Mouse (Mus musculus) midbrain, embryonic 16.5 days (tissue): ENCODE measurements around the gene Rbm34. TPM values are rescaled to one million over a fixed set of nuclear protein-coding genes. Genes with fewer than 3 reads are reported as not detected.
"Not testable (repeated sequence)": the region's sequence is repeated elsewhere in the genome, so short reads cannot be mapped to it uniquely, and the experiment has no call there.

Experiments
- ATAC-seq: fragments of 200-750 bp; cut with Nextera tagmentation; 2 replicates; pipeline ENCODE4 v1.8.0; 2017; ENCODE audit warnings: moderate TSS enrichment
- H3K27ac ChIP-seq: fragments of 300-500 bp; sonication (generic); 2 replicates; pipeline ENCODE4 v1.5.1; 2014; ENCODE audit warnings: mild to moderate bottlenecking, low read length, mixed read lengths
- H3K27me3 ChIP-seq: fragments of 300-500 bp; sonication (generic); 2 replicates; pipeline ENCODE4 v1.6.1; 2014; ENCODE audit warnings: low read depth, low read length, mixed read lengths; ENCODE audit not compliant: control insufficient read depth, insufficient read depth
- H3K36me3 ChIP-seq: fragments of 300-500 bp; sonication (generic); 2 replicates; pipeline ENCODE4 v1.6.1; 2014; ENCODE audit warnings: mild to moderate bottlenecking, low read length, moderate library complexity, mixed read lengths; ENCODE audit not compliant: control insufficient read depth, insufficient read depth
- H3K4me1 ChIP-seq: fragments of 300-500 bp; sonication (generic); 2 replicates; pipeline ENCODE4 v1.6.1; 2014; ENCODE audit warnings: mild to moderate bottlenecking, low read length, mixed read lengths; ENCODE audit not compliant: control insufficient read depth, insufficient read depth
- H3K4me2 ChIP-seq: fragments of 300-500 bp; sonication (generic); 2 replicates; pipeline ENCODE4 v1.6.1; 2014; ENCODE audit warnings: mild to moderate bottlenecking, low read length, mixed read lengths
- H3K4me3 ChIP-seq: fragments of 300-500 bp; sonication (generic); 2 replicates; pipeline ENCODE4 v1.5.1; 2014; ENCODE audit warnings: low read depth, mild to moderate bottlenecking, low read length, moderate library complexity, mixed read lengths
- H3K9ac ChIP-seq: fragments of 300-500 bp; sonication (generic); 2 replicates; pipeline ENCODE4 v1.6.1; 2014; ENCODE audit warnings: low read depth, low read length, mixed read lengths
- H3K9me3 ChIP-seq: fragments of 300-500 bp; sonication (generic); replicated peaks from 2 replicates; pipeline ENCODE4 v1.6.1; 2014; ENCODE audit warnings: mild to moderate bottlenecking, low read length, mixed read lengths; ENCODE audit not compliant: control insufficient read depth, poor library complexity, severe bottlenecking
- WGBS: fragments of 180-500 bp; shearing (Covaris S2); extraction: QIAGEN DNeasy Blood & Tissue Kit; methylation state at CpG from one replicate; pipeline ENCODE4 v1.1.7; 2014; 5-methylcytosine and 5-hydroxymethylcytosine counted together
- polyA plus RNA-seq: library from polyadenylated mRNA; unstranded; fragments of >200 nt; fragmentation: Nextera tagmentation; extraction: Ambion mirVana; gene quantifications from 2 replicates; pipeline ENCODE4 v1.2.1, GENCODE M21; 2015

Gene Rbm34
- polyA plus RNA-seq, 1 experiment from 2014 or later = 21.4 TPM

DNA sequence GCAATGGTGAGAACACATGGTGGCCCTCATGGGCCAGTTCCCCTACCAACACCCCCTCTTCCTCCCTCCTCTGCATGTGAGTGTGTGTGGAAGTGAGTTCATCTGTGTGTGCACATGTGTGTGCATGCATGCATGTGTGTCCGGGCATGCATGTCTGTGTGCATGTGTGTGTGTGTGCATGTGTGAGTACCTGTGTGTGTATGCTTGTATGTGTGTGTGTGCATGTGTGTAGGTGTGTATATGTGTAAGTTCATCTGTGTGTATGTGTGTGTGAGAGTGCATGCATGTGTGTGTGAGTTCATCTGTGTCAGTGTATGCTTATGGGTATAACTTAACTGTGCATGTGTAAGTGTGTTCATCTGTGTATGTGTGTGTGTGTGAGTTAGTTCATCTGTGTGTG is 52.5 kb downstream of the Rbm34 start:
- H3K4me2 ChIP-seq = no peak overlapping the region
- peaks cover 4% of the 10 kb centered on the region; the same call in 1 of the 2 replicates for H3K4me1 ChIP-seq
- no peaks in the 10 kb centered on the region for H3K9me3 ChIP-seq
- no peaks in the 10 kb centered on the region for H3K27me3 ChIP-seq
- no peak overlapping the region for H3K27ac ChIP-seq
- H3K36me3 ChIP-seq = no peaks in the 10 kb centered on the region
- ATAC-seq = no peak
- WGBS = 100% methylated on average over 1 of the region's 1 CpGs
- no peak overlapping the region for H3K4me3 ChIP-seq
- H3K9ac ChIP-seq = no peak overlapping the region

DNA sequence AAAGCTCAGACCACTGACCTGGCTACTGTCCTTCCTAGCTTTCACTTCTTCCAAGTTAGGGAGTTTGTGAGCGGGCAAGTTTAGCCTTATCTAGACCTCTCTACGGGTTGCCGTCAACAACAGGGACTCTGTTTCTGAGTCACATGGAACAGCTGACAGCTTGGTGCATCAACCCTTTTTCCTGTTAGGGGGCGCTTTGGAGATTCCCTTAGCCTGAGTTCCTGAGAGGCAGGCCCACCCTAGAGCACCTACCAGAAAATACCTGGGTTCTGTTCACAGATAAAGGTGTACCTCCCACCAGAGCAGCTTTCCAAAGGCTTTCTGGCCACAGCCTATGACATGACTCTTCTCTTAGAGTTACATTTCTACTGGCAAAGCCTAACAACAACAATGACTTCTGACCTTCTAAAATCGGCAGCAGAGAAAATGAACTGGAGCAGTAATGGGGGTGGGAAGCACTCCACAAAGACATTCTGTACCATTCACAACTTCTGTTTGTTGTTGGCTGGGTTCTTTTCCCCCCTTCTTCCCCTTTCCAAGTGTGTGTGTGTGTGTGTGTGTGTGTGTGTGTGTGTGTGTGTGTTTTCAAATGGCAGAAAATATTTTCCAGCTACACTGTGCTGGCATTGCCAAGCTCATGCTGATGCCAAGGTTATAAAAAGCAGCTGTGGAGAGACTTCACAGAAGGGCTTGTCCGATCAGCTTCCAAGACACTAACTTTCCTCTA is 53.5 kb downstream of the Rbm34 start:
- H3K9me3 ChIP-seq = no peaks in the 10 kb centered on the region
- no peak overlapping the region for H3K4me3 ChIP-seq
- H3K27ac ChIP-seq = no peak overlapping the region
- no peak overlapping the region for H3K9ac ChIP-seq
- WGBS = 63% methylated on average over 6 of the region's 6 CpGs
- no peak for ATAC-seq
- H3K4me2 ChIP-seq = no peak overlapping the region
- peaks cover 4% of the 10 kb centered on the region; the same call in 1 of the 2 replicates for H3K4me1 ChIP-seq
- H3K36me3 ChIP-seq = no peaks in the 10 kb centered on the region
- no peaks in the 10 kb centered on the region for H3K27me3 ChIP-seq

DNA sequence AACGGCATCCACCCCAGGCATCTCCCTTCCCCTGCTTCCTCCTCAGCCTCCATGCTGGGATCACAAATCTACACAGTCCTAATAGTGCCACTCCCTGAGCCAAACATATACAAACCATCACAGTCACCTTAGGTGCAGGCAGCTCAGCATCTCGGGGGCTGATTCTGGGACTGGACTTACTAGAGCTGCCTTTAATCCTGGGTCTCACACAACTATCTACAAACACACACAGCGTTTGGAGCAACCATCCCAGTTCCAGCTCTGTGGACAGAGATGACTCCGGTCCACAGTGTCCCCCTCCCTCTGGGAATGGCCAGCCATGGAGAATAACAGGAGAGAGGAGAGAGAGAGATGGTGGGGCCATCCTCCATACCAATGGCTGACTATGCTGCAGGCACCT is 54.3 kb downstream of the Rbm34 start:
- no peak overlapping the region for H3K27ac ChIP-seq
- no peak overlapping the region for H3K9ac ChIP-seq
- H3K4me1 ChIP-seq = peaks cover 4% of the 10 kb centered on the region; the same call in 1 of the 2 replicates
- H3K4me2 ChIP-seq = no peak overlapping the region
- no peaks in the 10 kb centered on the region for H3K36me3 ChIP-seq
- no peak overlapping the region for H3K4me3 ChIP-seq
- ATAC-seq = no peak
- no peaks in the 10 kb centered on the region for H3K27me3 ChIP-seq
- H3K9me3 ChIP-seq = no peaks in the 10 kb centered on the region
- 81% methylated on average over 4 of the region's 4 CpGs for WGBS

DNA sequence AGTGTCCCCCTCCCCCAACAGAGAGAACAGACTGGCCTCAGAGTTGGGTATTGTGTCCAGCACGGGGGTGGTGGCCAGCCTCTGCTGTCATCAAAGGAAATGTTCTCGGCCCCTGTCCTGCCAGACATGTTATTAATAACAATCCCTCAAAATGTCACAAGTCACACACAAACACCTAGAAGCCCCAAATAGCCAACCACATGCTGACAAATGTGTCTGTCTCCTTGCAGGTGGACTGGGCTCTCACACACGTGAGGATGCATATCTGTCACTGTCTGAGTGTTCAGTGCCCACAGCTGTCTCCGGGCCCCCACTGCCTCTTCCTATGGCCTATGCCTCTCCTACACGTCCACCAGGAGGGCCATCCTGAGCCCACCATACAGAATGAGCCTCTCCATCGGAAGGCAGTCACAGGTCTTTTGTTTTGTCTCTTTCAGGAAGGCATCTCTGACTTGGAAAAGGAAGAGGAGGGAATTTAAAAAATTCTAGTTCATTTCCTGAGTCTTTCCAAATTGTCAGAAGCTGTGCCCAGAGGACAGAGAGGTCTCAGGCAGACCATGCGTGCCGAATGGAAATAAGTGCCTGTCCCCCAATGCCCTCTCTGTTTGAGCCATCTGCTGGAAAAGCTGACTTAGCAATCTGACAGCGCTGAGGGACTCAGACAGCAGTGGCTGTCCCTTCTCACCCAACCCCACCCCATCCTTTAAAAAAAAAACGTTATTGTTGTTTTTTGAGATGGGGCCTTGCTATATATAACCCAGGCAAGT is 56.1 kb downstream of the Rbm34 start:
- H3K4me1 ChIP-seq = no peaks in the 10 kb centered on the region; the same call in 1 of the 2 replicates
- H3K27me3 ChIP-seq = no peaks in the 10 kb centered on the region
- WGBS = 47% methylated on average over 10 of the region's 10 CpGs
- ATAC-seq = no peak
- H3K36me3 ChIP-seq = no peaks in the 10 kb centered on the region
- no peak overlapping the region for H3K9ac ChIP-seq
- H3K27ac ChIP-seq = no peak overlapping the region
- H3K9me3 ChIP-seq = no peaks in the 10 kb centered on the region
- no peak overlapping the region for H3K4me2 ChIP-seq
- H3K4me3 ChIP-seq = no peak overlapping the region

- not testable (repeated sequence) for H3K27ac ChIP-seq, H3K9me3 ChIP-seq, H3K4me1 ChIP-seq, H3K4me2 ChIP-seq, H3K4me3 ChIP-seq, H3K36me3 ChIP-seq, ATAC-seq, H3K9ac ChIP-seq, H3K27me3 ChIP-seq
- WGBS = 72% methylated on average over 9 of the region's 10 CpGs
Measured at GRCm38 (mm10) chr8:126914107-126914490, 56.8 kb downstream of the Rbm34 start.

DNA sequence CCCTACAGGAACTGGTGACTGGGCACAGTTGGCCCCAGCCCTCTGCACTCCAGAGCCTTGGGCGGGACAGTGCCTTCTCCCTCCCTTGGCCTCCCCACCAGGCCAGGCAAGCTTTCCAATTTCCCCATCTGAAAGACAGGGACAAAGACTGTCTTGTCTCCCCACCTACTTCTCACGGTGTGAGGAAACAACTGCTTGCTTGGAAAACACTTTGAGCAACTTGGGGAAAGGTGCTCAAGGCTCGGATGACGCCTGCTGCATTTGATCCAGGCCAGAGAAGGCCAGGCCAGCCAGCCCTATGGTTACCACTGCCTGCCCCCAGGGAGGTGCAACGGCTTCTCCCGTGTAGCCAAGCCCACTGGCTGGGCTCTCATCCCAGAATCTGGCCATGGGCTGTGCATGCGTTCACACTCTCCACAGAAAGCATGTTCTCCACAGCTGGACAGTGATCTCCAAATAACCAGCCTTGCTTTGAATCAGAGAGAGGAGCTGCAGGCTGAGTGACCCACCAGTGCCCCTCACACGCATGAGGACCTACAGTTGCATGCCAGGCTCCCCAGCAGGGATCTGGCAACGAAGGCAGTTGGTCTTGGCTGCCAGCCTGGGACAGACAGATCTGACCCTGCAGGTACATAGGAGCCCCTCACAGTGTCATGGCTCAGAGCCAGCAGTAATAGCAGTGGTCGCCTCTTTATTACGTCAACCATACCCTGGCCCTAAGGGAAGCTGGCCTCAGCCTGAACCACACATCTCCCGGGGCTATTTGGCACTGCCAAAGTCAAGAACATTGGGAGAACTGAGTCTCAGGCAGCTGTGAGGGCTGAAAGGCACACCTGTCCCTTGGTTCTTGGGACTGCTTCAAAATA is 57.4 kb downstream of the Rbm34 start:
- H3K9me3 ChIP-seq = no peaks in the 10 kb centered on the region
- no peaks in the 10 kb centered on the region; the same call in 1 of the 2 replicates for H3K4me1 ChIP-seq
- H3K36me3 ChIP-seq = no peaks in the 10 kb centered on the region
- no peaks in the 10 kb centered on the region for H3K27me3 ChIP-seq
- ATAC-seq = no peak
- WGBS = 48% methylated on average over 12 of the region's 12 CpGs
- H3K27ac ChIP-seq = 0 out of 2 replicates have a peak overlapping the region, but pooled peaks have one; percentile 17
- no peak overlapping the region for H3K4me2 ChIP-seq
- no peak overlapping the region for H3K9ac ChIP-seq
- no peak overlapping the region for H3K4me3 ChIP-seq

DNA sequence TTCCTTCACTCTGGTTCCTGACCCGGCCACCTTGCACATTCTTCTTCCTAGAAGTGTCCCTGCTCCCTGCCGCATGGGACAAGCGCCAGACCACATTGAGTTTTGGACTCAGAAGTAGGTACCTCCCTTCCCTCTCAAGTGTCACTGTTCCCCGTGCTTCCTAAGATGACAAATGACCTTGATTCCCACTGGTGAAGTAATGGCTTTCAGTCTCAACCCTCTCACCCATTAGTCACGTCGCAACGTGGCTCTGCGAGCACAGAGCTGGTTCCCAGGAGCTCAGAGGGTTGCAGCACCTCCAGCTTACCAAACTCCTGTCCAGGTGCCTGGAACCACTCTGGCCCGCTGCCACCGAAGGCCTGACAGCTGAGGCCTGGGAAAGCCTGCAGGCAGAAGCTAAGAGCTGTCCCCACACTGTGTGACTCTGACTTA is 61.5 kb downstream of the Rbm34 start:
- ATAC-seq = no peak
- H3K9ac ChIP-seq = no peak overlapping the region
- H3K27me3 ChIP-seq = no peaks in the 10 kb centered on the region
- no peak overlapping the region for H3K27ac ChIP-seq
- H3K36me3 ChIP-seq = no peaks in the 10 kb centered on the region
- H3K4me1 ChIP-seq = no peaks in the 10 kb centered on the region; the same call in 1 of the 2 replicates
- 83% methylated on average over 10 of the region's 10 CpGs for WGBS
- H3K4me3 ChIP-seq = no peak overlapping the region
- no peak overlapping the region for H3K4me2 ChIP-seq
- no peaks in the 10 kb centered on the region for H3K9me3 ChIP-seq

DNA sequence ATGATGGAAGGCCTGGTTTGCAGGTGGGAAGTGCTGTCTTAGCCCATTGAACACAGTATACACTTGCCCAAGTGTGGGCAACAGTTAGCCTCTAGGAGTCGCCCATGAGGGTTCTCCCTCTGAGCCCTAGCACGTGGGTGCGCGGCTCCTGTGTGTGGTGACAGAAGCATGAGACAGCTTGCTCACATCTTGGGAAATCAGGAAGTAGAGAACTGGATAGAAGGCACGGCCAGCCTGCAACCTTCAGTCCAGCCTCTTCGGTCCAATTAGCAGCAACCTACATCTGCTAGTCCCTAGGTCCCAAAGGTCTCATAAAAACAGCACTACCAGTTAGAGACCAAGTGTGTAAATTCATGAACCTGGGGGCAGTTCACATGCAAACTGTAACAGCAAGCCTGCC is 62.1 kb downstream of the Rbm34 start:
- Histone ChIP-seq H3K4me2 (no peak overlapping the region), H3K36me3 (no peaks in the 10 kb centered on the region), H3K4me1 (no peaks in the 10 kb centered on the region), H3K9me3 (no peaks in the 10 kb centered on the region), H3K27me3 (no peaks in the 10 kb centered on the region), H3K9ac (no peak overlapping the region), H3K27ac (no peak overlapping the region), H3K4me3 (no peak overlapping the region)
- ATAC-seq = no peak
- WGBS = 78% methylated on average over 6 of the region's 6 CpGs
